Mouse (Mus musculus) bone marrow macrophage, adult 2 months (primary cell): ENCODE results near the gene Scgn. TPM values are rescaled to one million over a fixed set of nuclear protein-coding genes. Genes with fewer than 3 reads are reported as not detected.

ENCODE experiments used
- H3K27ac ChIP-seq: 2 replicates; pipeline ENCODE4 v1.5.1; 2012; ENCODE audit warnings: low read depth, low read length; ENCODE audit not compliant: insufficient read depth
- H3K4me1 ChIP-seq: 2 replicates; pipeline ENCODE4 v1.6.1; 2012; ENCODE audit warnings: low read length; ENCODE audit not compliant: control insufficient read depth, insufficient read depth
- H3K4me3 ChIP-seq: 2 replicates; pipeline ENCODE4 v1.5.1; 2012; ENCODE audit warnings: mild to moderate bottlenecking, low read length, moderate library complexity; ENCODE audit not compliant: insufficient read depth
- CTCF ChIP-seq: IDR thresholded peaks from 2 replicates; pipeline ENCODE4 v1.5.1; 2012; ENCODE audit warnings: low read depth, mild to moderate bottlenecking, low read length, moderate library complexity
- POLR2A ChIP-seq: IDR thresholded peaks from 2 replicates; pipeline ENCODE4 v1.6.1; 2012; ENCODE audit warnings: mild to moderate bottlenecking, low read depth, low read length, borderline replicate concordance
- polyA plus RNA-seq: library from polyadenylated mRNA; stranded (reverse); fragments of >200 nt; gene quantifications from 2 replicates; pipeline ENCODE4 v1.2.4, GENCODE M21; 2012; ENCODE audit not compliant: missing spikeins, insufficient read depth, insufficient read length

The Scgn gene
- polyA plus RNA-seq, 1 experiment: not detected

GRCm38 (mm10) chr13:23994756-23995155 lies 3.7 kb upstream of the Scgn start:
- H3K4me3 ChIP-seq: no peak overlapping the region
- TF ChIP-seq POLR2A (no peak), CTCF (no peak)

GRCm38 (mm10) chr13:23994024-23994423 lies 3.0 kb upstream of the Scgn start:
- no peaks in the 10 kb centered on the region for H3K4me1 ChIP-seq
- H3K4me3 ChIP-seq: no peak overlapping the region
- no peak for TF ChIP-seq CTCF
- TF ChIP-seq POLR2A: no peak
- no peak overlapping the region for H3K27ac ChIP-seq

More at GRCm38 (mm10) chr13:23994756-23995155, 3.7 kb upstream of the Scgn start:
- H3K4me1 ChIP-seq: no peaks in the 10 kb centered on the region
- H3K27ac ChIP-seq: no peak overlapping the region

- Histone ChIP-seq H3K4me1 (no peaks in the 10 kb centered on the region), H3K27ac (no peak overlapping the region), H3K4me3 (no peak overlapping the region)
- TF ChIP-seq CTCF (no peak), POLR2A (no peak)
Observed at GRCm38 (mm10) chr13:23990451-23990850, 563 bp downstream of the Scgn start.

- H3K4me3 ChIP-seq: no peak overlapping the region
- H3K27ac ChIP-seq: no peak overlapping the region
- no peaks in the 10 kb centered on the region for H3K4me1 ChIP-seq
- TF ChIP-seq POLR2A (no peak), CTCF (no peak)
Observed at GRCm38 (mm10) chr13:23985130-23985529, 5.9 kb downstream of the Scgn start.

- H3K27ac ChIP-seq: no peak overlapping the region
- TF ChIP-seq CTCF (no peak), POLR2A (no peak)
Observed at GRCm38 (mm10) chr13:23972271-23972670, 18.7 kb downstream of the Scgn start.

GRCm38 (mm10) chr13:23971870-23972269 lies 19.1 kb downstream of the Scgn start:
- no peak overlapping the region for H3K4me3 ChIP-seq
- H3K27ac ChIP-seq: no peak overlapping the region
- H3K4me1 ChIP-seq: no peaks in the 10 kb centered on the region
- TF ChIP-seq POLR2A (no peak), CTCF (no peak)

More at GRCm38 (mm10) chr13:23972271-23972670, 18.7 kb downstream of the Scgn start:
- Histone ChIP-seq H3K4me1 (no peaks in the 10 kb centered on the region), H3K4me3 (no peak overlapping the region)

- Histone ChIP-seq H3K4me3 (no peak overlapping the region), H3K27ac (no peak overlapping the region), H3K4me1 (no peaks in the 10 kb centered on the region)
- TF ChIP-seq CTCF (no peak), POLR2A (no peak)
Observed at GRCm38 (mm10) chr13:23964909-23965308, 26.1 kb downstream of the Scgn start.

- H3K27ac ChIP-seq: no peak overlapping the region
- no peaks in the 10 kb centered on the region for H3K4me1 ChIP-seq
- TF ChIP-seq POLR2A (no peak), CTCF (no peak)
- no peak overlapping the region for H3K4me3 ChIP-seq
Observed at GRCm38 (mm10) chr13:23959776-23960175, 31.2 kb downstream of the Scgn start.

GRCm38 (mm10) chr13:23950928-23951327 lies 40.1 kb downstream of the Scgn start:
- no peaks in the 10 kb centered on the region for H3K4me1 ChIP-seq
- H3K4me3 ChIP-seq: no peak overlapping the region
- H3K27ac ChIP-seq: no peak overlapping the region
- TF ChIP-seq CTCF (no peak), POLR2A (no peak)

- Histone ChIP-seq H3K27ac (no peak overlapping the region), H3K4me1 (no peaks in the 10 kb centered on the region), H3K4me3 (no peak overlapping the region)
- no peak for TF ChIP-seq CTCF
- no peak for TF ChIP-seq POLR2A
Observed at GRCm38 (mm10) chr13:23949484-23950246, 41.3 kb downstream of the Scgn start.

GRCm38 (mm10) chr13:23946254-23946653 lies 44.8 kb downstream of the Scgn start:
- TF ChIP-seq CTCF: no peak
- no peak for TF ChIP-seq POLR2A
- H3K27ac ChIP-seq: no peak overlapping the region
- H3K4me3 ChIP-seq: no peak overlapping the region
- H3K4me1 ChIP-seq: no peaks in the 10 kb centered on the region
